In genomic region chr16:52148041-52148440, GRCm38 (mm10) we compare ENCODE assay signal across 24 mouse cellular contexts.
DNase-seq lines count a peak whose midpoint lies in the region; ATAC-seq lines count a peak whose summit lies in the region.
"Had no signal": no experiment of that assay in that cellular context is flagged by ENCODE, and none has a peak within 500 bp of the region (broad histone marks: within the 10 kb centered on the region; RNA-seq: fewer than 3 reads in every experiment).

No protein-coding gene starts in this region.

- no peak overlapping the region for H3K4me3 ChIP-seq in kidney, embryonic 15.5 days (replicated peaks)
- no peak overlapping the region for H3K4me3 ChIP-seq in midbrain, embryonic 15.5 days
- H3K4me3 ChIP-seq in midbrain, embryonic 16.5 days (ENCODE audit: low read depth, low read length) = no peak overlapping the region
- H3K4me3 ChIP-seq: embryonic facial prominence, embryonic 10.5 days; embryonic facial prominence, embryonic 13.5 days; erythroblast, embryonic 14.5 days; forebrain, embryonic 12.5 days; gastrocnemius, adult 2 months had no signal

- no peaks in the 10 kb centered on the region for H3K9me3 ChIP-seq in kidney, embryonic 15.5 days (replicated peaks)
- no peaks in the 10 kb centered on the region for H3K9me3 ChIP-seq in midbrain, embryonic 15.5 days
- no peaks in the 10 kb centered on the region for H3K9me3 ChIP-seq in midbrain, embryonic 16.5 days (replicated peaks; ENCODE audit: control insufficient read depth, low read length, poor library complexity, severe bottlenecking)
- H3K9me3 ChIP-seq: embryonic facial prominence, embryonic 10.5 days; embryonic facial prominence, embryonic 13.5 days; forebrain, embryonic 12.5 days had no signal

- H3K9ac ChIP-seq in kidney, embryonic 15.5 days = no peak overlapping the region
- H3K9ac ChIP-seq in midbrain, embryonic 15.5 days = no peak overlapping the region
- no peak overlapping the region for H3K9ac ChIP-seq in midbrain, embryonic 16.5 days (ENCODE audit: low read depth, low read length)
- H3K9ac ChIP-seq: embryonic facial prominence, embryonic 13.5 days; forebrain, embryonic 12.5 days; hindbrain, embryonic 14.5 days had no signal

- no peak for ATAC-seq in CD4-positive, CD25-positive, alpha-beta regulatory T cell, adult 4 months
- ATAC-seq in kidney, embryonic 15.5 days (replicated peaks; ENCODE audit: low FRiP score) = 0 out of 2 replicates have a peak, but pooled peaks have one; percentile 56
- 0 out of 2 replicates have a peak, but pooled peaks have one; percentile 42 for ATAC-seq in midbrain, embryonic 15.5 days (replicated peaks)
- no peak for ATAC-seq in midbrain, embryonic 16.5 days
- ATAC-seq: forebrain, embryonic 16.5 days; hindbrain, postnatal 0 days had no signal

- H3K4me2 ChIP-seq in kidney, embryonic 15.5 days = no peak overlapping the region
- no peak overlapping the region for H3K4me2 ChIP-seq in midbrain, embryonic 15.5 days
- H3K4me2 ChIP-seq in midbrain, embryonic 16.5 days (ENCODE audit: low read length) = no peak overlapping the region
- H3K4me2 ChIP-seq: embryonic facial prominence, embryonic 13.5 days; forebrain, embryonic 12.5 days; heart, embryonic 11.5 days; hindbrain, embryonic 14.5 days had no signal

- DNase-seq in CD4-positive, CD25-positive, alpha-beta regulatory T cell, adult 2 months (ENCODE audit: low read depth, low spot score) = peak; percentile 29
- DNase-seq in kidney, postnatal 4 days = no peak
- DNase-seq: adrenal gland, adult 8-10 months; adrenal gland, postnatal 25 days; cerebellum, adult 11-12 months; cerebellum, adult 8-10 months; cerebellum, postnatal 10 days; cerebellum, postnatal 36 days; embryo, embryonic 11 days; gastrocnemius, adult 2 months; gastrocnemius, postnatal 14 days; heart, adult 11 months had no signal

- no peak overlapping the region for H3K27ac ChIP-seq in kidney, embryonic 15.5 days
- H3K27ac ChIP-seq in midbrain, embryonic 15.5 days = no peak overlapping the region
- no peak overlapping the region for H3K27ac ChIP-seq in midbrain, embryonic 16.5 days (ENCODE audit: low read length)
- H3K27ac ChIP-seq: embryonic facial prominence, embryonic 10.5 days; embryonic facial prominence, embryonic 13.5 days; gastrocnemius, adult 2 months; hindbrain, embryonic 14.5 days; hindbrain, postnatal 0 days had no signal

- WGBS in kidney, embryonic 15.5 days = 53% methylated on average over 6 of the region's 6 CpGs
- 96% methylated on average over 6 of the region's 6 CpGs for WGBS in midbrain, embryonic 15.5 days
- WGBS in midbrain, embryonic 16.5 days = 95% methylated on average over 6 of the region's 6 CpGs

- peaks cover 51% of the 10 kb centered on the region for H3K36me3 ChIP-seq in kidney, embryonic 15.5 days
- no peaks in the 10 kb centered on the region for H3K36me3 ChIP-seq in midbrain, embryonic 15.5 days (replicated peaks)
- H3K36me3 ChIP-seq in midbrain, embryonic 16.5 days (ENCODE audit: control insufficient read depth, insufficient read depth, low read length) = peaks cover 4% of the 10 kb centered on the region

- 0 out of 2 replicates have a peak, but pooled peaks cover 4% of the 10 kb centered on the region for H3K4me1 ChIP-seq in kidney, embryonic 15.5 days
- H3K4me1 ChIP-seq in midbrain, embryonic 15.5 days = no peaks in the 10 kb centered on the region
- peaks cover 4% of the 10 kb centered on the region; the same call in 1 of the 2 replicates for H3K4me1 ChIP-seq in midbrain, embryonic 16.5 days (ENCODE audit: control insufficient read depth, insufficient read depth, low read length)
- H3K4me1 ChIP-seq: embryonic facial prominence, embryonic 10.5 days; embryonic facial prominence, embryonic 13.5 days had no signal

- H3K27me3 ChIP-seq in kidney, embryonic 15.5 days = no peaks in the 10 kb centered on the region
- H3K27me3 ChIP-seq in midbrain, embryonic 15.5 days (replicated peaks) = no peaks in the 10 kb centered on the region
- H3K27me3 ChIP-seq in midbrain, embryonic 16.5 days (ENCODE audit: control insufficient read depth, insufficient read depth, low read depth, low read length) = no peaks in the 10 kb centered on the region
- H3K27me3 ChIP-seq: embryonic facial prominence, embryonic 13.5 days; forebrain, embryonic 12.5 days had no signal

Comparison
In these comparisons a context has a peak if more than half of its experiments do, and no peak if none do; other contexts are left out.
1. ATAC-seq: peak in kidney, embryonic 15.5 days (single experiment) and midbrain, embryonic 15.5 days (single experiment); none in CD4-positive, CD25-positive, alpha-beta regulatory T cell, adult 4 months (single experiment) and midbrain, embryonic 16.5 days (single experiment).